Mouse (Mus musculus) adrenal gland, adult (tissue): ENCODE results near the gene Taar3.

ENCODE experiments used
- DNase-seq, 2 experiments: peaks; one replicate each; pipeline ENCODE4 v3.0.0; 2022 to 2023; ENCODE audit warnings: low spot score in 1 of 2; ENCODE audit not compliant: inconsistent age in 2 of 2

Gene Taar3

GRCm38 (mm10) chr10:23999639-24000038 lies 50.3 kb downstream of the Taar3 start, which contains the start of gene Taar7b:
Gene Taar7b (plus strand): TSS chr10:23999939.
- DNase-seq: no peak
